Mouse (Mus musculus) left cerebral cortex, postnatal 14 days (tissue): Measurements from ENCODE around the gene Iqschfp. TPM values are rescaled to one million over a fixed set of nuclear protein-coding genes. Genes with fewer than 3 reads are reported as not detected.

Source experiments
- DNase-seq, 2 experiments: peaks; one replicate each; pipeline ENCODE4 v3.0.0; 2021 to 2022; ENCODE audit warnings: low spot score in 2 of 2, mixed read lengths in 1 of 2
- intact Hi-C: fragments of 180-260 bp; cut with DNase I; formaldehyde crosslinking; loops from one replicate; pipeline ENCODE4 v1.15.1; 2025
- total RNA-seq, 2 experiments: library from RNA; stranded (reverse); gene quantifications; 2 replicates each; pipeline ENCODE4 v1.2.3; 2021

Iqschfp gene
- total RNA-seq, 2 experiments from 2014 or later = 7.4 to 12.2 TPM

DNA sequence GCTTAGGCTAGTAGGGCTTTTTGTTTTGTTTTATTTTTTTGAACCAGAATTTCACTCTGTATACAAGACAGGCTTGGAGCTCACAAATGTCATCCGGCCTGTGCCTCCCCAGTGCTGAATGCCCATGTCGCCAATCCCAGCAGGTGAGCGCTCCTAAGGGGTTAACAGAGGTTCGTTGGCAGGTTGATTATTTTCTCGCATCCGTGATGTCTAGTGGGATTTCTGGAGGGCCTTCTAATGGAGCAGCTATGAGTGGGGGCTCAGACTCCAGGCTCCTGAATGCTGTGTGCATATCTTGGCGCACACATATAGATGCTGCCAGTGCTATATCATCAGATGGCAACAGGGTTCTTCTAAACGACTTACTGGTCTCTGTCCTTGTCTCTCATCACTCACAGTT is 682.5 kb downstream of the Iqschfp start:
- no peak for DNase-seq

DNA sequence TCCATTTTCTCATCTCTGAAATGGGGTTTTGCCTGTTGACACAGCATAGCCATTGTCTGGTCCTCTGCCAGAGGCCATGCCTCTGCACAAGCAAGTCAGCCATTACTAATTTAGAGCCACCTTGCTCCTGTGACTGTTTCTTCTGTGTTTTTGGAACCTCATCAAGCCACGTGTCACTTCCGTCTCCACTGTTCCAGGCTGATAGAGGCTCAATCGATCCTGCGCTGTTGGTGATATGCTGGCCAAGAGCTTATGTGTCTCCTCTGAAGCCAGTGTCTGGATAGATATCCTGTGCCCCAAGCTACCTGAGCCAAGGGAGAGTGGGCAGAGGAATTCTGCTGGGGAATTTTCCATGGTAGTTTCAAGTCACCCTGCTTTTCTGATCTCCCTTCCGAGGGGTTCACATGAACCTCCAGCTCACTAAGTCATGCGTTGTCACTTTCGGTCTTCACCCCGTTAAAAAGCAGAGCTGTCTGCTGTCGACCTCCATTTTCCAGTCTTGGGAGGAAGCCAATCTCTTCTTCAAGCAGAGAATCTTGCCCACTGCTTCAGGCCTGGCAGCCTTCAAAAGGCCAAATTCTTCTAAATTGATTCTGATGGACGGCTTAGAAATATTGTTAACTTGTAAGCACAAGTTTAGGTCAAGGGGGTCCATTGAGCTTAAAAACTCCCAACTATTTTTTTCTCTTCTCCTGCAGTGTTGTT is 683.8 kb downstream of the Iqschfp start:
- intact Hi-C loops = loop anchor here (2.0 kb wide), 1 partner anchor 27 kb away; no protein-coding TSS in a partner anchor
- DNase-seq = no peak

More for the DNA sequence above, 682.5 kb downstream of the Iqschfp start:
- intact Hi-C loops = no loop called here

DNA sequence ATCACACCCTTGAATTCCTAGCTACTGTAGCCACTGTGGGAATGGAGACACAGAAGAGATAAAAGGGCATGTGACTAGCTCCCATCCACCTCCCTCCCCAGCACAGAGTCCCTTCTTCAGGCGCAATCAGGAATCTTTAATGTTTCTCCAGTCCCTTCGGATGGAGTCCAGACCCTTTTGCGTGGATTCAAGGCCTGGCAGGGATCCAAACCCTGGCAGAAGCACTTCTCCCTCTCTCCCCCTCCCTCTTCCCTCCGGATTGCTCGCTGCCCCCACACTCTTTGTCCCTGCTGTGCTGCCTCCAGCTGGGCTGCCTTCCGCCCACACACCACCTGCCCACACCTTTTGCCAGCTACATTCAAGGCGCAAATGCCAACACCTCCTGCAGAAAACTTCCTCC is 684.4 kb downstream of the Iqschfp start:
- intact Hi-C loops = loop anchor here (2.0 kb wide), 1 partner anchor 26 kb away; no protein-coding TSS in a partner anchor
- DNase-seq = peak; percentile 89 to 91

DNA sequence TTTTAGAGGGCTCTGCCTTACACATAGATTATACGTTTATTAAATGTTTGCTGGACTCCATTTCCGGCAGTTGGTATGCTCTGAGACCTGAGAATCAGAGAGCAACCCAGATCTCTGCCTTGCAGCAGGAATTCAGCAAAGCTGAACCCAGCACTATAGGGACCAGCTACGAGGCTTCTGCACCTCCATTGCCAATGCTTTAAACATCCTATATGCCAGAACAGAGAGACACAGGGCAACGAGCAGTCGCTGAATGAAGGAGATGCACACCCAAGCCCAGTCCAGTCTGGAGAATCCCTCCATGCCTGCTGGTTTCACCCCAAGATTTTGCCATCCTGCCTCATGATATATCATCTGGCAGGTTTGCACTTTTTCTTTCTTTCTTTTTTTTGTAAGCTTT is 684.9 kb downstream of the Iqschfp start:
- DNase-seq = no peak
- intact Hi-C loops = loop anchor here (2.0 kb wide), 1 partner anchor 26 kb away; no protein-coding TSS in a partner anchor

GRCm38 (mm10) chr3:68581591-68581990 is 689.6 kb downstream of the Iqschfp start:
- intact Hi-C loops = no loop called here
- DNase-seq = no peak

GRCm38 (mm10) chr3:68582103-68582740 is 690.2 kb downstream of the Iqschfp start:
- no peak for DNase-seq
- intact Hi-C loops = no loop called here

DNA sequence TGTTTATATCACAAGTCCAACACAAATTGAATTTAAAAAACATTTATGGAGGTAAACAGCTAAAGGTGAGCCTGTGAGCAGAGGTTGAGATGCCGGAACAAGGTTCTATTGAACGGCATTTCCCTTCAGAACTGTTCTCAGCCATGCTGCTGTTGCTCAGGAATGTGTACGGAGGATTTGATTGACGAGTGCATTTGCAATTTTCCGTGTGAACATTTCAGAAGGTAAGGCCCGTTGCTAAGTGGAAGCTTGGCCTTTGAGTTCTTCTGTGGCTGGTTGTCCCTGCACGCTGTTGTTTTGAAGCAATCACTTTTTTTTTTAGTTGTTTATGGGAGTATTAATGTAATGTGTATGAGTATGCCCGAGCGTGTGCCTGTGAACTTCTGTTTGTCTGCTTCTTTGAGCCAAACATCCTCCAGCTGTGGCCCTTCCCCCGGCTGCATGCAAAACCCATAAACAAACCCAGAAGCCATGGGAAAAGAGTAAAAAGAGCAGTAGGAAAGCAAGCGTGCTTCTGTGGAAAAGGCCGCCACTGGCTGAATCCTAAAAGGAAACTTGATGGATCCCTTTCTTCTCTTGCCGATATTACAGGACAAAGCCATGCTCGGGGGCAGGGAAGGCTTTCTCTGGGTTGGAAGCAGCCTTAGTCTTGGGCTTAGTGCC is 691.1 kb downstream of the Iqschfp start:
- intact Hi-C loops = no loop called here
- DNase-seq = no peak

GRCm38 (mm10) chr3:68583771-68584511 is 691.9 kb downstream of the Iqschfp start:
- intact Hi-C loops = no loop called here
- DNase-seq = no peak

DNA sequence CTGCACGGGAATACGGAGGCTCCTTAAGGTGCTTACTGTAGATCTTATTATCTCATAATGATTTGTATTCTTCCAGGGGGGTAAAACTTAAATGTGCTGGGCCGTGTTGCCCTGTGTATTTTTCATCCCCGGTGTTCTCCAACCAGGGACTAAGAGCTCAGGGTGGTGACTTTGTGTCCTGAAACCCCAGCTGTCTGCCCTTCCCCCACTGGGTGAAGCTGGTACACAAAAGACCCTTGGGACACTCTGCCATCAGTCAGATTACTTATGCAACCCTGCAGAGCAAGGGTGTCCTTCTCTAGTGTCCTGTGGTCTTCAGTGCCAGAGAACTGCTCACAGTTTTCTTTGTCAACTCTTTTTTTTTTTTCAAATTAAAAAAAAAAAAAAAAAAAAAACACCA is 693.2 kb downstream of the Iqschfp start:
- no peak for DNase-seq
- intact Hi-C loops = no loop called here

GRCm38 (mm10) chr3:68586646-68587064 is 694.6 kb downstream of the Iqschfp start:
- intact Hi-C loops = no loop called here
- DNase-seq = no peak

- DNase-seq = no peak
- intact Hi-C loops = no loop called here
These were observed 695.7 kb downstream of the Iqschfp start for GRCm38 (mm10) chr3:68587567-68588245.

- intact Hi-C loops = no loop called here
These were observed 697.3 kb downstream of the Iqschfp start for GRCm38 (mm10) chr3:68589220-68589840.

DNA sequence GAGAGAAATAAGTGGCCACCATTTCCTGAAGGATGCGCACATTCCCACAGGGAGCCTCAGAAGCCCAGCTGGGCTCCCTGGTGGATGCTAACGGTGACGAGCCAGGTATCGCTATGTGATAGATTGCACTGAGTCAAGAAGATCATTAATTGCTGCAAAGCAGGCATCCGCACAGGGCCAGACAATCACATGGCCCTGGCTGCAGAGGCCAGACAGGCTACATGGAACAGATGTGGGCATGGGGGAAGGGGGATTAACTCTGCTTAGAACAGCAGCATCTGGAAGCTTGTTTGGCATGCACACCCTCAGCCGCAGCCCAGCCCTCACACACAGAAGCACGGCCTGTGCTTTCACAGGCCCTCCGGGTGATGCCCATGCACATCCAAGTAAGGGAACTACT is 698.4 kb downstream of the Iqschfp start:
- no peak for DNase-seq
- intact Hi-C loops = no loop called here

More at GRCm38 (mm10) chr3:68589220-68589840, 697.3 kb downstream of the Iqschfp start:
- DNase-seq = peak in 1 of 2 experiments; percentile 67

DNA sequence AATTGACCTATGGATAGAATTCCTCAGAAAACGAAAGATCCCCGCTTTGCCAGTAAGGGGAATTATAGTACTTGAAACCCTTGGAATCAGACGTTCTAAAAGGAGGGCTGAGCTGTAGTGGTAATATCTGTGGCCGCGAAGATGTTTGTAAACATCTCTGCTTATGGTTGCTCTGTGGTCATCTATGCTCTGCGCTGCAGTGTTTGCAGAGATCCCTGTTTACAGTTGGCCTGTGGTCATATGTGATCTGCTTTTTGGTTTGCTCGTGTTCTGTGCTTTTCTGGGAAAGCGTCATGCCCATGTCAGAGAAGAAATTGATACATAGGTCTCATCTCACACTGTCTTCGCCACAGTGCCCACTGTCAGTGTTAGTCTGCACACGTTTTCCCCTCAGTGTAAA is 700.5 kb downstream of the Iqschfp start:
- no peak for DNase-seq
- intact Hi-C loops = no loop called here

GRCm38 (mm10) chr3:68593073-68593867 is 701.2 kb downstream of the Iqschfp start:
- intact Hi-C loops = no loop called here
- peak; percentile 65 to 80 for DNase-seq

DNA sequence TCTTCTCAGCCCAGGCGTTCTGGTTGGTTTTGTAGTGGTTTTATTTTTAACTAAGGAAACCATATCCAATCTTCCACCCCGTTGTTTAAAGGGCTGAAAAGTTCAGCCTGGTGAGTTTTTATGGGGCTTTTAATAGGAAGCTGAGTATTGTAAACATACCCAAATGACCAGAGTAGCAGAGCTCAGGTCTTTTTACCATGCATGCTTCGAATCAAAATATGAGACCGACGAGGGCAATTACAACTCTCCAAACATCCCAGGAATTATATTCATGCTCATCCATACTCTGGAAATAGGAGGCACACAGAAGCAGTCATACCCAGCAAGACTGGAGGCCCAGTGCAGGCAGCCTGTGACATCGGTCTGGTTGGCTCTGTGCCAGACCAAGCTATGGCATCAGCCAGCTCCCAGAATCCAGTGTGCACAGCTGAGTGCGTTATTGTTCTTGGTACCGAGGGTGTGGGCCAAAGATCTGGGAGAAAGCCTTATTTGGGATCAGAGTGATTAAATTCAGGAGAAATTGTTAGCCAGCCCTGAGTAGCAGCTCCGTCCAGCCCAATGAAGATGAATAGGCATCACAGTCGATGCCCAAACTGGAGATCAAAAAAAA is 703.4 kb downstream of the Iqschfp start:
- intact Hi-C loops = no loop called here
- no peak for DNase-seq

- intact Hi-C loops = no loop called here
- no peak for DNase-seq
These were observed 704.9 kb downstream of the Iqschfp start for GRCm38 (mm10) chr3:68596938-68597337.
